Mouse (Mus musculus): ENCODE results near the gene Lin28a.

Gene Lin28a

GRCm38 (mm10) chr4:133978021-133978711, 40.5 kb downstream of the Lin28a start:
- DNase-seq (ENCODE audit: low spot score), result no peak

GRCm38 (mm10) chr4:133971741-133972140, 46.9 kb downstream of the Lin28a start:
- DNase-seq (ENCODE audit: low spot score), result no peak

GRCm38 (mm10) chr4:133970876-133971275, 47.8 kb downstream of the Lin28a start:
- no peak for DNase-seq (ENCODE audit: low spot score)

GRCm38 (mm10) chr4:133970196-133970595, 48.4 kb downstream of the Lin28a start:
- no peak for DNase-seq (ENCODE audit: low spot score)

GRCm38 (mm10) chr4:133969114-133969770, 49.4 kb downstream of the Lin28a start:
- DNase-seq (ENCODE audit: low spot score), result no peak

GRCm38 (mm10) chr4:133968150-133968921, 50.3 kb downstream of the Lin28a start, which contains the start of gene Hmgn2:
TSS of gene Hmgn2 (minus strand) at chr4:133968650.
- no peak for DNase-seq (ENCODE audit: low spot score)

GRCm38 (mm10) chr4:133967866-133968149, 50.8 kb downstream of the Lin28a start:
- peak; percentile 60 for DNase-seq (ENCODE audit: low spot score)

- DNase-seq (ENCODE audit: low spot score), result peak; percentile 95
Measured at GRCm38 (mm10) chr4:133967138-133967865, 51.3 kb downstream of the Lin28a start.

GRCm38 (mm10) chr4:133966271-133966940, 52.2 kb downstream of the Lin28a start:
- no peak for DNase-seq (ENCODE audit: low spot score)

GRCm38 (mm10) chr4:133962566-133962965, 56.1 kb downstream of the Lin28a start:
- no peak for DNase-seq (ENCODE audit: low spot score)

- no peak for DNase-seq (ENCODE audit: low spot score)
Measured at GRCm38 (mm10) chr4:133958884-133959283, 59.8 kb downstream of the Lin28a start.

- no peak for DNase-seq (ENCODE audit: low spot score)
Measured at GRCm38 (mm10) chr4:133956358-133956757, 62.3 kb downstream of the Lin28a start.

All from urinary bladder, postnatal 10 days (tissue).